Mouse (Mus musculus) CH12.LX (cell line): ENCODE measurements around the gene Brinp3.
"Not testable (repeated sequence)": the region's sequence is repeated elsewhere in the genome, so short reads cannot be mapped to it uniquely, and the experiment has no call there.

Experiments used
- CTCF ChIP-seq, 2 experiments: IDR thresholded peaks in 1 of 2; conservative IDR thresholded peaks in 1 of 2; 2 replicates each; pipeline ENCODE4 v1.5.1; 2011 to 2012; ENCODE audit warnings: low read depth in 2 of 2, low read length in 2 of 2, improper control_type of control experiment in 1 of 2, inconsistent platforms in 1 of 2, mild to moderate bottlenecking in 1 of 2, moderate library complexity in 1 of 2
- NELFE ChIP-seq: IDR thresholded peaks from 2 replicates; pipeline ENCODE4 v1.6.1; 2011; ENCODE audit warnings: low read depth, low read length, improper control_type of control experiment
- POLR2AphosphoS2 ChIP-seq: IDR thresholded peaks from 2 replicates; pipeline ENCODE4 v1.6.1; 2011; ENCODE audit warnings: low read depth, low read length, improper control_type of control experiment

GRCm38 (mm10) chr1:146724784-146725513 is 230.4 kb downstream of the Brinp3 start:
- TF ChIP-seq CTCF (conservative IDR thresholded peaks at IDR 0.05 in 1 of 2, IDR thresholded peaks at IDR 0.05 in 1 of 2; ENCODE audit: low read depth in 2 of 2, low read length in 2 of 2); POLR2AphosphoS2; NELFE: not testable (repeated sequence)
